Mouse (Mus musculus) lung, adult 2 months (tissue): ENCODE measurements around the gene Nr5a2.

ENCODE experiments used
- CTCF ChIP-seq: fragments of 200-500 bp; IDR thresholded peaks from 2 replicates; pipeline ENCODE4 v1.5.1; 2011; ENCODE audit warnings: mild to moderate bottlenecking, low read length, control low read depth; ENCODE audit not compliant: insufficient read depth
- POLR2A ChIP-seq: fragments of 200-500 bp; IDR thresholded peaks from 2 replicates; pipeline ENCODE4 v1.6.1; 2011; ENCODE audit warnings: low read depth, mild to moderate bottlenecking, control low read depth, low read length, borderline replicate concordance; ENCODE audit errors: extremely low read depth

DNA sequence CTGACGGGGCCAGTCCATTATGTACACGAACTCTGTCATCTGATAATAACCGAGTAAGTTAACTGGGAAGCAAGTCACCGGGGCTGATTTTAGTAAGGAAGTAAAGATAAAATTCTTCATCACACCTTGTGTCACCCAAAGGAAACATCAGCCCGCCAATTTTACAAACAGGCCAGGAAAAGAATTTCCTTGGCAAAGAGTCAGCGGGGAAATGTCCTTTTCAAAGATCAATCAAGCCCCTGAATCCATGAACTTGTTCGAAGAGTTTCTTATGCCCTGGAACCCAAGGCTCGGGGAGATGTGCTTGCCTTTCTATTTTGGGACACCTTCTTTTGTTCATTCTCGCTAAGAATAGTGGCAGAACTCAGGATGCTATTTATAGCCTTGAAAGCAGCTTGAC lies 41.5 kb downstream of the Nr5a2 start:
- TF ChIP-seq CTCF (no peak), POLR2A (no peak)
